Mouse (Mus musculus): ENCODE results near the gene Gnmt. TPM values are rescaled to one million over a fixed set of nuclear protein-coding genes. Genes with fewer than 3 reads are reported as not detected.
A peak's percentile ranks its signal among the peaks of the same experiment; 100 is the strongest.

The Gnmt gene
- polyA plus RNA-seq, 1 experiment from 2014 or later = 6.7 TPM

DNA sequence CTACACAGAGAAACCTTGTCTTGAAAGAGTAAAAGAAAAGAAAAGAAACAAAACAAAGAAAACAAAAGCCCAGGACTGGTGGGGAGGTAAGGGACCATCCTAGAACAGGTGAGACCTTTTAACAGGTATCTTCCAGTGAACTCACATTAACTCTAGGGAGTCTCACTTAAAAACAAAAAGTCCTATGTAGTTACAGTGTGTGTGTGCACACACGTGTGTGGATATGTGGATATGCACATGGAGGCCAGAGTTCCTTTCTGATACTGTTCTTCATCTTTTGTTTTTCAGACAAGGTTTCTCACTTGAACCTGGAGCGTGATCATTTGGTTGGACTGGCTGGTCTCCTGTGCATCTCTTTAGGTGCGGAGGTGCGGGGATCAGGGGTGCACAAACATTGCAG, 21.6 kb upstream of the Gnmt start:
- peak overlapping the region; percentile 90 for H3K4me2 ChIP-seq
- H3K27ac ChIP-seq (ENCODE audit: low read depth, low read length) = peak overlapping the region; percentile 85; the same call in 1 of the 2 replicates
- no peak for ATAC-seq (replicated peaks; ENCODE audit: low FRiP score)
- no peaks in the 10 kb centered on the region for H3K9me3 ChIP-seq (ENCODE audit: control insufficient read depth, low read length)
- 81% methylated on average over 4 of the region's 4 CpGs for WGBS
- peaks cover 12% of the 10 kb centered on the region; the same call in 1 of the 2 replicates for H3K4me1 ChIP-seq (replicated peaks; ENCODE audit: control insufficient read depth, insufficient read depth, low read length)
- no peak for DNase-seq (ENCODE audit: low spot score)
- H3K9ac ChIP-seq (ENCODE audit: low read depth, low read length) = peak overlapping the region; percentile 85
- no peaks in the 10 kb centered on the region for H3K27me3 ChIP-seq (replicated peaks; ENCODE audit: control insufficient read depth, insufficient read depth, low read length)
- peaks cover 11% of the 10 kb centered on the region; the same call in 1 of the 2 replicates for H3K36me3 ChIP-seq (ENCODE audit: control insufficient read depth, insufficient read depth, low read length)
- peak overlapping the region; percentile 81 for H3K4me3 ChIP-seq (ENCODE audit: low read depth, low read length)

GRCm38 (mm10) chr17:46749282-46749681, 20.3 kb upstream of the Gnmt start:
- H3K4me1 ChIP-seq (replicated peaks; ENCODE audit: control insufficient read depth, insufficient read depth, low read length) = peaks cover 12% of the 10 kb centered on the region; the same call in 1 of the 2 replicates
- no peak overlapping the region for H3K4me3 ChIP-seq (ENCODE audit: low read depth, low read length)
- no peaks in the 10 kb centered on the region for H3K9me3 ChIP-seq (ENCODE audit: control insufficient read depth, low read length)
- peaks cover 13% of the 10 kb centered on the region; the same call in 1 of the 2 replicates for H3K36me3 ChIP-seq (ENCODE audit: control insufficient read depth, insufficient read depth, low read length)
- H3K27ac ChIP-seq (ENCODE audit: low read depth, low read length) = no peak overlapping the region
- WGBS = 92% methylated on average over 5 of the region's 5 CpGs
- H3K4me2 ChIP-seq = no peak overlapping the region
- ATAC-seq (replicated peaks; ENCODE audit: low FRiP score) (no peak), DNase-seq (ENCODE audit: low spot score) (no peak)
- no peaks in the 10 kb centered on the region for H3K27me3 ChIP-seq (replicated peaks; ENCODE audit: control insufficient read depth, insufficient read depth, low read length)
- H3K9ac ChIP-seq (ENCODE audit: low read depth, low read length) = no peak overlapping the region

DNA sequence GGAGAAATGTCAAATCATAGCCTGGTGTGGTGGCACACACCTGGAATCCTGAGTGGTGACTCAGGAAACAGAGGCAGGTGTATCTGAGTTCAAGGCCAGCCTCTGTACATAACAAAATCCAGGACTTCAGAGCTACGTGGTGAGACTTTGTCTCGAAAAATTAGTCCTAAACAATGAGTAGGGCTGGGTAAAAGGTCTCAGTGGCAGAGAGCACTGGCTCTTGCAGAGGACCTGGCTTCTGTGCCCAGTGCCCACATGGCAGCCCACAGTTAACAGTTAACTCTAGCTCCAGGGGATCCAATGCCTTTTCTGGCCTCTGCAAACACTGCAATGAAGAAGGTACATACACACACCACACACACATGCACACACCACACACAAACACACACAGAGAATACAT, 18.8 kb upstream of the Gnmt start:
- H3K4me1 ChIP-seq (replicated peaks; ENCODE audit: control insufficient read depth, insufficient read depth, low read length) = peaks cover 12% of the 10 kb centered on the region; the same call in 1 of the 2 replicates
- H3K9ac ChIP-seq (ENCODE audit: low read depth, low read length) = no peak overlapping the region
- ATAC-seq (replicated peaks; ENCODE audit: low FRiP score) (no peak), DNase-seq (ENCODE audit: low spot score) (no peak)
- no peaks in the 10 kb centered on the region for H3K9me3 ChIP-seq (ENCODE audit: control insufficient read depth, low read length)
- H3K27me3 ChIP-seq (replicated peaks; ENCODE audit: control insufficient read depth, insufficient read depth, low read length) = no peaks in the 10 kb centered on the region
- H3K4me2 ChIP-seq = no peak overlapping the region
- peaks cover 20% of the 10 kb centered on the region; the same call in 1 of the 2 replicates for H3K36me3 ChIP-seq (ENCODE audit: control insufficient read depth, insufficient read depth, low read length)
- H3K27ac ChIP-seq (ENCODE audit: low read depth, low read length) = no peak overlapping the region
- no peak overlapping the region for H3K4me3 ChIP-seq (ENCODE audit: low read depth, low read length)
- 78% methylated on average over 2 of the region's 2 CpGs for WGBS

- H3K4me3 ChIP-seq (ENCODE audit: low read depth, low read length) = no peak overlapping the region
Observed at GRCm38 (mm10) chr17:46747234-46747633, 18.3 kb upstream of the Gnmt start.

DNA sequence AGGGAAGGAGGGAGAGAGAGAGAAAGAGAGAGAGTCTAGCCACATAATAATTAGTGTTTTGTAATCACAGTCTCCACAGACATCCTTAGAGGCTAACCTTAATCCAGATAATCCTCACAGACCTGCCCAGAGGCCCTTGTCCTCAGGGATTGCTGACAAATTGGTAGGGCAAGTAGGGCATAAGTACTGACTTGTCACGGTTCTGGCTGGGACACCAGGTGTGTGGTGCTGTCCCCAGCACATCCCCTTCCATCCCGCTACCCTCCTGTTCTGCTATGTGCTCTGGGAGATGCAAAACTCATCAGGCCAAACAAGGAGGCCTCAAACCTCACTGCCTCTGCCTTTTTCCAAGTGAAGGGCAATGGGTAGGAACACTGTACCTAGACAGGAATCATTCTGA, 16.5 kb upstream of the Gnmt start:
- DNase-seq (ENCODE audit: low spot score) (no peak), ATAC-seq (replicated peaks; ENCODE audit: low FRiP score) (no peak)
- Histone ChIP-seq H3K36me3 (ENCODE audit: control insufficient read depth, insufficient read depth, low read length) (peaks cover 24% of the 10 kb centered on the region; the same call in 1 of the 2 replicates), H3K9ac (ENCODE audit: low read depth, low read length) (no peak overlapping the region), H3K4me2 (no peak overlapping the region), H3K27ac (ENCODE audit: low read depth, low read length) (no peak overlapping the region), H3K27me3 (replicated peaks; ENCODE audit: control insufficient read depth, insufficient read depth, low read length) (no peaks in the 10 kb centered on the region), H3K4me3 (ENCODE audit: low read depth, low read length) (no peak overlapping the region), H3K4me1 (replicated peaks; ENCODE audit: control insufficient read depth, insufficient read depth, low read length) (peaks cover 2% of the 10 kb centered on the region; the same call in 1 of the 2 replicates), H3K9me3 (ENCODE audit: control insufficient read depth, low read length) (no peaks in the 10 kb centered on the region)
- WGBS = 90% methylated on average over 2 of the region's 2 CpGs

More at GRCm38 (mm10) chr17:46747234-46747633, 18.3 kb upstream of the Gnmt start:
- Histone ChIP-seq H3K4me2 (no peak overlapping the region), H3K4me1 (replicated peaks; ENCODE audit: control insufficient read depth, insufficient read depth, low read length) (peaks cover 9% of the 10 kb centered on the region; the same call in 1 of the 2 replicates), H3K9ac (ENCODE audit: low read depth, low read length) (no peak overlapping the region), H3K36me3 (ENCODE audit: control insufficient read depth, insufficient read depth, low read length) (peaks cover 24% of the 10 kb centered on the region; the same call in 1 of the 2 replicates), H3K9me3 (ENCODE audit: control insufficient read depth, low read length) (no peaks in the 10 kb centered on the region), H3K27me3 (replicated peaks; ENCODE audit: control insufficient read depth, insufficient read depth, low read length) (no peaks in the 10 kb centered on the region), H3K27ac (ENCODE audit: low read depth, low read length) (no peak overlapping the region)
- WGBS = 78% methylated on average over 8 of the region's 8 CpGs
- ATAC-seq (replicated peaks; ENCODE audit: low FRiP score) = no peak
- DNase-seq (ENCODE audit: low spot score) = no peak

DNA sequence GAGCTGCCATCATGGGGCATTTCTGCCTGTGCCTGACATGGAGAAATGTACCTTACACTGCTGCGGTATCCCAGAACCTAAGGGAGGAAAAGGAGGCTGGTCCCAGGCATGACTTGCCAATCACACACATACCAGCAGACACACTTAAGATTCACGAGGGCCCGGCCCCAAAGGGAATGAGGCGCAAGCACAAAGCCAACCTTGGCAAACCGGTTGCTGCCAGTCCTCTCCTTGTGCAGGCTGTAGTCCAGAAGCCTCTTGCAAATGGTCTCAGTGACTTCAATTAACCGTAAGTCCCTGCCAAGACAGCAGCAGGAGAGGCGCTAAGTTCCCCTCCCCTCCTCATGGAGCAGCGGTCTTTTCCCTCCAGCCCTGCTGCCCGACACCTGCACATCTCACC, 14.0 kb upstream of the Gnmt start:
- Histone ChIP-seq H3K27me3 (replicated peaks; ENCODE audit: control insufficient read depth, insufficient read depth, low read length) (no peaks in the 10 kb centered on the region), H3K4me2 (no peak overlapping the region), H3K36me3 (ENCODE audit: control insufficient read depth, insufficient read depth, low read length) (peaks cover 24% of the 10 kb centered on the region; the same call in 1 of the 2 replicates), H3K27ac (ENCODE audit: low read depth, low read length) (no peak overlapping the region), H3K4me3 (ENCODE audit: low read depth, low read length) (no peak overlapping the region), H3K4me1 (replicated peaks; ENCODE audit: control insufficient read depth, insufficient read depth, low read length) (no peaks in the 10 kb centered on the region; the same call in 1 of the 2 replicates), H3K9ac (ENCODE audit: low read depth, low read length) (no peak overlapping the region), H3K9me3 (ENCODE audit: control insufficient read depth, low read length) (no peaks in the 10 kb centered on the region)
- ATAC-seq (replicated peaks; ENCODE audit: low FRiP score) (no peak), DNase-seq (ENCODE audit: low spot score) (no peak)
- 91% methylated on average over 9 of the region's 9 CpGs for WGBS

GRCm38 (mm10) chr17:46741305-46741704, 12.3 kb upstream of the Gnmt start:
- Histone ChIP-seq H3K9me3 (ENCODE audit: control insufficient read depth, low read length) (no peaks in the 10 kb centered on the region), H3K4me2 (peak overlapping the region; percentile 37), H3K36me3 (ENCODE audit: control insufficient read depth, insufficient read depth, low read length) (peaks cover 19% of the 10 kb centered on the region; the same call in 1 of the 2 replicates), H3K4me1 (replicated peaks; ENCODE audit: control insufficient read depth, insufficient read depth, low read length) (peaks cover 2% of the 10 kb centered on the region; the same call in 1 of the 2 replicates), H3K27me3 (replicated peaks; ENCODE audit: control insufficient read depth, insufficient read depth, low read length) (no peaks in the 10 kb centered on the region), H3K4me3 (ENCODE audit: low read depth, low read length) (no peak overlapping the region), H3K27ac (ENCODE audit: low read depth, low read length) (peak overlapping the region; percentile 77), H3K9ac (ENCODE audit: low read depth, low read length) (no peak overlapping the region)
- DNase-seq (ENCODE audit: low spot score) (no peak), ATAC-seq (replicated peaks; ENCODE audit: low FRiP score) (peak; percentile 87)
- 78% methylated on average over 6 of the region's 6 CpGs for WGBS

DNA sequence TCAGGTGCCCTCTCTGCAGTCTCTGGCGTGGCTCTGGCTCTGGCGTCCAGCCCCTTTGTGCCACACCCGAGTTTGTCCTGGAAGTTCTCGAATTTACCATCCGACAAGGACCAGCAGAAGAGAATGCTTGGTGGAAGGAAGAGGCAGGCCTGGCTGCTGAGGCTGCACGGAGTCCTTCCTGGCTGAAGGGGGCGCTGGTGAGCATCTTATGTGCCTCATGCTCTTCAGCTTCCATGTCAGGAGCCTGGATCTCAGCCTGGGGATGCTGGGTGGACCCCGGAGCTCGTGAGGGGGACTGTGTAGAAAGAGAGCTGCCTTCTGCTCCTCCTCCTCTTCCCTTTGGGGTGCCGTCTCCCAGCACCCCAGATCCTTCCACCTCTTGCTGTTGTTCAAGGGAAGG, 7.2 kb upstream of the Gnmt start:
- Histone ChIP-seq H3K9ac (ENCODE audit: low read depth, low read length) (no peak overlapping the region), H3K4me1 (replicated peaks; ENCODE audit: control insufficient read depth, insufficient read depth, low read length) (peaks cover 2% of the 10 kb centered on the region; the same call in 1 of the 2 replicates), H3K27ac (ENCODE audit: low read depth, low read length) (peak overlapping the region; percentile 25; the same call in 1 of the 2 replicates), H3K9me3 (ENCODE audit: control insufficient read depth, low read length) (no peaks in the 10 kb centered on the region), H3K4me2 (no peak overlapping the region), H3K4me3 (ENCODE audit: low read depth, low read length) (no peak overlapping the region), H3K36me3 (ENCODE audit: control insufficient read depth, insufficient read depth, low read length) (peaks cover 6% of the 10 kb centered on the region; the same call in 1 of the 2 replicates), H3K27me3 (replicated peaks; ENCODE audit: control insufficient read depth, insufficient read depth, low read length) (no peaks in the 10 kb centered on the region)
- 68% methylated on average over 10 of the region's 10 CpGs for WGBS
- DNase-seq (ENCODE audit: low spot score) (peak; percentile 46), ATAC-seq (replicated peaks; ENCODE audit: low FRiP score) (0 out of 2 replicates have a peak, but pooled peaks have one; percentile 26)

- Histone ChIP-seq H3K9ac (ENCODE audit: low read depth, low read length) (no peak overlapping the region), H3K4me2 (peak overlapping the region; percentile 7; the same call in 1 of the 2 replicates), H3K36me3 (ENCODE audit: control insufficient read depth, insufficient read depth, low read length) (peaks cover 6% of the 10 kb centered on the region; the same call in 1 of the 2 replicates), H3K4me1 (replicated peaks; ENCODE audit: control insufficient read depth, insufficient read depth, low read length) (peaks cover 2% of the 10 kb centered on the region; the same call in 1 of the 2 replicates), H3K9me3 (ENCODE audit: control insufficient read depth, low read length) (no peaks in the 10 kb centered on the region), H3K27ac (ENCODE audit: low read depth, low read length) (peak overlapping the region; percentile 43; the same call in 1 of the 2 replicates), H3K4me3 (ENCODE audit: low read depth, low read length) (no peak overlapping the region), H3K27me3 (replicated peaks; ENCODE audit: control insufficient read depth, insufficient read depth, low read length) (no peaks in the 10 kb centered on the region)
- DNase-seq (ENCODE audit: low spot score) = no peak
- ATAC-seq (replicated peaks; ENCODE audit: low FRiP score) = peak; percentile 48
- WGBS = 79% methylated on average over 7 of the region's 7 CpGs
Observed at GRCm38 (mm10) chr17:46735287-46735686, 6.3 kb upstream of the Gnmt start.
